Mouse (Mus musculus) heart, embryonic 12.5 days (tissue): ENCODE data around the gene Ddost. TPM values are rescaled to one million over a fixed set of nuclear protein-coding genes. Genes with fewer than 3 reads are reported as not detected.

Experiments used
- ATAC-seq: fragments of 200-750 bp; cut with Nextera tagmentation; 2 replicates; pipeline ENCODE4 v1.8.0; 2017; ENCODE audit warnings: moderate TSS enrichment, moderate library complexity; ENCODE audit not compliant: insufficient number of reproducible peaks, low FRiP score
- H3K27ac ChIP-seq: fragments of 300-500 bp; sonication (generic); 2 replicates; pipeline ENCODE4 v1.5.1; 2016; ENCODE audit warnings: mild to moderate bottlenecking, moderate library complexity; ENCODE audit not compliant: poor library complexity, severe bottlenecking
- H3K27me3 ChIP-seq: fragments of 300-500 bp; sonication (generic); replicated peaks from 2 replicates; pipeline ENCODE4 v1.6.1; 2016; ENCODE audit warnings: mild to moderate bottlenecking, moderate library complexity
- H3K36me3 ChIP-seq: fragments of 300-500 bp; sonication (generic); 2 replicates; pipeline ENCODE4 v1.6.1; 2016; ENCODE audit warnings: mild to moderate bottlenecking, moderate library complexity
- H3K4me1 ChIP-seq: fragments of 300-500 bp; sonication (generic); replicated peaks from 2 replicates; pipeline ENCODE4 v1.6.1; 2016; ENCODE audit warnings: mild to moderate bottlenecking
- H3K4me2 ChIP-seq: fragments of 300-500 bp; sonication (generic); 2 replicates; pipeline ENCODE4 v1.6.1; 2016; ENCODE audit warnings: mild to moderate bottlenecking, moderate library complexity
- H3K4me3 ChIP-seq: fragments of 300-500 bp; sonication (generic); 2 replicates; pipeline ENCODE4 v1.5.1; 2016; ENCODE audit warnings: mild to moderate bottlenecking
- H3K9ac ChIP-seq: fragments of 300-500 bp; sonication (generic); 2 replicates; pipeline ENCODE4 v1.6.1; 2016; ENCODE audit warnings: mild to moderate bottlenecking, moderate library complexity
- H3K9me3 ChIP-seq: fragments of 300-500 bp; sonication (generic); replicated peaks from 2 replicates; pipeline ENCODE4 v1.6.1; 2016; ENCODE audit warnings: mild to moderate bottlenecking, moderate library complexity
- WGBS: fragments of 180-500 bp; shearing (Covaris S2); methylation state at CpG from one replicate; pipeline ENCODE4 v1.1.7; 2016; 5-methylcytosine and 5-hydroxymethylcytosine counted together
- polyA plus RNA-seq: library from polyadenylated mRNA; unstranded; fragments of >200 nt; fragmentation: Nextera tagmentation; extraction: Ambion mirVana; gene quantifications from 2 replicates; pipeline ENCODE4 v1.2.1, GENCODE M21; 2016

Ddost gene
- polyA plus RNA-seq, result 316 and 318 TPM in 2 replicates

GRCm38 (mm10) chr4:138304340-138305104 is at the start of gene Ddost:
Ddost (plus strand) TSS chr4:138304730.
- H3K9me3 ChIP-seq, result peaks cover 4% of the 10 kb centered on the region; the same call in 1 of the 2 replicates
- H3K4me3 ChIP-seq, result peak within 1 kb of the TSS; percentile 93
- H3K4me2 ChIP-seq, result peak within 1 kb of the TSS; percentile 95
- peaks cover 31% of the 10 kb centered on the region for H3K36me3 ChIP-seq
- peaks cover 18% of the 10 kb centered on the region for H3K4me1 ChIP-seq
- ATAC-seq, result peak; percentile 97
- H3K27ac ChIP-seq, result peak within 1 kb of the TSS; percentile 69
- H3K9ac ChIP-seq, result peak within 1 kb of the TSS; percentile 94
- 0% methylated on average over 64 of the region's 64 CpGs for WGBS
- H3K27me3 ChIP-seq, result no peaks in the 10 kb centered on the region

DNA sequence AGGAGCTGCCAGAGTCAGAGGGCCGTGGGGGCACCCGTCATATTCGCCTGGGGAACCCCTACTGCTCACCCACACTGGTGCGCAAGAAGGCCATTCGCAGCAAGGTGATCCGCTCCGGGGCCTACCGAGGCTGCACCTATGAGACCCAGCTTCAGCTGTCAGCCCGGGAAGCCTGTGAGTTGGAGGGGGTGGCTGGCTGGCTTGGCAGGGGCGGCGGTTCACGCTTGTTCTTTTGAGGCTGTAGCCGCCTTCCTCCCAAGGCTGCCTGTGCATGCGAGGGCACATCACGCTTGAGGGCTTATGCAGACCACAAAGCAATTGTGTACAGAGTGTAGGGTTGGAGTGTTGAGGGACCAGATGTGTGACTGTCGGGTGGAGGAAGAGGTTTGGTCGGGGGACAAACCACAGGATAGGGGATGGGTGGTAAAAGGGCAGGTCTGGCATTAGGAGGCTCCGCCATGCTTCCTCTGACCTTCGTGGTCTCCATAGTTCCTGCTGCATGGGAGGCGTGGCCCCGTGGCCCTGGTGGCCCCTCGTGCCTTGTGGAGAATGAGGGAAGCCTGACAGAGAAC is 47.3 kb upstream of the Ddost start:
- Histone ChIP-seq H3K27ac (no peak overlapping the region), H3K27me3 (peaks cover 73% of the 10 kb centered on the region), H3K9ac (no peak overlapping the region), H3K4me2 (no peak overlapping the region), H3K36me3 (no peaks in the 10 kb centered on the region), H3K4me1 (peaks cover 5% of the 10 kb centered on the region), H3K4me3 (no peak overlapping the region), H3K9me3 (no peaks in the 10 kb centered on the region)
- 77% methylated on average over 22 of the region's 22 CpGs for WGBS
- ATAC-seq, result no peak

DNA sequence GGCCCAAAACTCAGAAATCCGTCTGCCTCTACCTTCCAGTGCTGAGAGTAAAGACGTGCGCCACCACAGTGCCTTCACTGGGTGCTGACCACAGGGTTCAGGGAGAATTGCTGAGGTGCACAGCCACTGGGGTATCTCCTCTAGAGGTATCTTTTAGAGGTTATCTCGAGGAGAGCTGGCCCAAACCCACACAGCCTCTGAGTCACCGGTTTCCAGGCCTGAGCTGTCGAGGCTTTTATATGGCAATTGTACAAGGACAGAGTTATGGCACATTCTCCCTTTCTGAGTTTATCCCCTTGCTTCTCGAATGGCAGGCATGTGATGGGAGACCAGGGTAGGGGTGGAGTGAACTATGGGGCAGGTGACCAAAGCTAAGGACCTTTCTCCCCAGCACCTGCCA is 45.9 kb upstream of the Ddost start:
- Histone ChIP-seq H3K27ac (no peak overlapping the region), H3K4me1 (0 out of 2 replicates have a peak, but pooled peaks cover 4% of the 10 kb centered on the region), H3K9ac (no peak overlapping the region), H3K4me3 (no peak overlapping the region), H3K9me3 (no peaks in the 10 kb centered on the region), H3K36me3 (no peaks in the 10 kb centered on the region), H3K4me2 (no peak overlapping the region), H3K27me3 (peaks cover 63% of the 10 kb centered on the region)
- 74% methylated on average over 7 of the region's 7 CpGs for WGBS
- ATAC-seq, result no peak

DNA sequence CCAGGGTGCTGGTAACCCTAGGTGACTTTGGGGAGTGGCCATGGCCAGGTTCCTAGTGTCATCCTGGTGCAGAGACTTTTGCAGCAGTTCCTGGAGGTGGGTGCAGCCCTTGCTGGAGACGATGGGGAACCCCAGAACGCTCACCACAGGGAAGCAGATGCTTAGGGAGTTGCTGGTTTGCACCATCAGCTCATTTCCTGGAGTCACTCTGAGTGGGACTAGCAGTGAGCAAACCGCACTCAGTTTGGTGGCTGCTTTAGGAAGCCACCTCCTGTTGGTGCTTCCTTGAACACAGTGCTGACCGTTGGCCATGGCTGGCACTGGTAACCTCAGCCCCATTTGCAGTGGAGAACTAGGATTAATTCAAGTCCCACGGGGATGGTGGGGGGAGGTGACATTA is 45.0 kb upstream of the Ddost start:
- Histone ChIP-seq H3K4me3 (no peak overlapping the region), H3K27me3 (peaks cover 62% of the 10 kb centered on the region), H3K4me2 (no peak overlapping the region), H3K9me3 (no peaks in the 10 kb centered on the region), H3K9ac (no peak overlapping the region), H3K4me1 (peaks cover 4% of the 10 kb centered on the region; the same call in 1 of the 2 replicates), H3K27ac (no peak overlapping the region), H3K36me3 (no peaks in the 10 kb centered on the region)
- ATAC-seq, result no peak
- 69% methylated on average over 5 of the region's 5 CpGs for WGBS

DNA sequence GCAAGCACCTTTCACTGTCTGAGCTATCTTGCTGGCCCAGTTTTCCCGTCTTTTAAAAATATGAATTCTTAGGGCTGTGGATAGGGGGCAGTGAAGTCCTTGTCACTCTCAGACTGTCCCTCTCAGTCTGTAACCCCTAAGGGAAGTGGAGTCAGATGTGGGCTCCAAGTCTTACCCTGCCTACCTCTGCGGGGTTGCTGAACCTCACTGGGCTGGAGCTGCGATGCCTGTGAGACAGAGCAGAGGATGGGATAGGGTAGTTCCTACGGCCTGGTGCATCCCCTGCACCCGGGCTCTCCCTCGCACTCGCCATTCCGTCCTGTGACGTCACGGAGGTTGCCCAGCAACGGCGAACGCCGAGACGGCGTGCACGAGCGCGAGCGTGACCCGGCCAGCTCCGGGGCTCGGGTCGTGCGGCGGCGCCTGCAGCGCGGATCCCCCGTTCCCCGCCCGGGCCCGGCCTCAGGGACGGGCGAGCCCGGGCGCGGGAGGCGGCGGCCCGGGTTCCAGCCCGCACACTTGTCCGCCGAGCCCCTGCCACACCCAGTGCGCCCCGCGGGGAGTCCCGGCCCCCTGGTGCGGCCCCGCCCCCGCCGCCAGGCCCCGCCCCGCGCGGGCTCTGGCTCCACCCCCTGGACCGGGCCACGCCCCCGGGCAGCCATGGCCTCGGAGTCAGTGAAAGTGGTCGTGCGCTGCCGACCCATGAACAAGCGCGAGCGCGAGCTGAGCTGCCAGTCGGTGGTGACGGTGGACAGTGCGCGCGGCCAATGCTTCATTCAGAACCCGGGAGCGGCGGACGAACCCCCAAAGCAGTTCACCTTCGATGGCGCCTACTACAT is 42.5 kb upstream of the Ddost start:
- peaks cover under 1% of the 10 kb centered on the region for H3K9me3 ChIP-seq
- peak; percentile 94 for ATAC-seq
- H3K4me1 ChIP-seq, result peaks cover 4% of the 10 kb centered on the region; the same call in 1 of the 2 replicates
- peak overlapping the region; percentile 84 for H3K4me2 ChIP-seq
- WGBS, result under 1% methylated on average over 66 of the region's 78 CpGs
- no peaks in the 10 kb centered on the region for H3K36me3 ChIP-seq
- no peak overlapping the region for H3K27ac ChIP-seq
- peak overlapping the region; percentile 72 for H3K4me3 ChIP-seq
- H3K9ac ChIP-seq, result peak overlapping the region; percentile 60
- peaks cover 47% of the 10 kb centered on the region for H3K27me3 ChIP-seq

GRCm38 (mm10) chr4:138267869-138268268 is 36.7 kb upstream of the Ddost start:
- Histone ChIP-seq H3K9ac (no peak overlapping the region), H3K4me3 (no peak overlapping the region), H3K27ac (no peak overlapping the region), H3K4me2 (no peak overlapping the region), H3K9me3 (peaks cover 6% of the 10 kb centered on the region), H3K36me3 (no peaks in the 10 kb centered on the region), H3K4me1 (peaks cover 8% of the 10 kb centered on the region), H3K27me3 (peaks cover 44% of the 10 kb centered on the region)
- ATAC-seq, result no peak
- WGBS, result 81% methylated on average over 10 of the region's 10 CpGs

GRCm38 (mm10) chr4:138272011-138272997 is 32.2 kb upstream of the Ddost start:
- 54% methylated on average over 14 of the region's 14 CpGs for WGBS
- H3K9ac ChIP-seq, result no peak overlapping the region
- peaks cover 2% of the 10 kb centered on the region for H3K9me3 ChIP-seq
- H3K27ac ChIP-seq, result no peak overlapping the region
- ATAC-seq, result no peak
- peaks cover 8% of the 10 kb centered on the region; the same call in 1 of the 2 replicates for H3K4me1 ChIP-seq
- H3K36me3 ChIP-seq, result no peaks in the 10 kb centered on the region
- no peak overlapping the region for H3K4me3 ChIP-seq
- H3K4me2 ChIP-seq, result no peak overlapping the region
- peaks cover 34% of the 10 kb centered on the region for H3K27me3 ChIP-seq

DNA sequence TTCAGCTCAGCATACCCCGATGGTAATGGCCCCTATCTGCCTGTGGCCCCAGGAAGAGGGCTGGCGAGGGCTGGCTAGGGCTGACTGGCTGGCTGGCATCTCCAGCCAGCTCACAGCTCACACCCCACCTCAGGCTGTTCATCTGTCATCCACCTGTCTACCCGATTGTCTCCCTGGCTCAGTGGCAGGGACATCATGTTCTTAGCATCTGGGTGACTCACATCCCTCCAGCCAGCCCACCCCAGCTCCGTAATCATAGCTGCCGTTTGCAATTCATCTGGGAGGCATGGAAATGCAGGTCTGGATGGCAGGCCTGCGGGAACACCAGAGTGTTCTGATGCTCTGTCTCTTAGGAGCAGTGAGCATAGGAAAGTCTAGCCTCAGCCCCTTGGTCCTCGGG is 26.2 kb upstream of the Ddost start:
- Histone ChIP-seq H3K9ac (no peak overlapping the region), H3K4me1 (no peaks in the 10 kb centered on the region), H3K4me2 (no peak overlapping the region), H3K27me3 (peaks cover 19% of the 10 kb centered on the region), H3K9me3 (no peaks in the 10 kb centered on the region), H3K36me3 (no peaks in the 10 kb centered on the region), H3K4me3 (no peak overlapping the region), H3K27ac (no peak overlapping the region)
- 63% methylated on average over 7 of the region's 7 CpGs for WGBS
- no peak for ATAC-seq

DNA sequence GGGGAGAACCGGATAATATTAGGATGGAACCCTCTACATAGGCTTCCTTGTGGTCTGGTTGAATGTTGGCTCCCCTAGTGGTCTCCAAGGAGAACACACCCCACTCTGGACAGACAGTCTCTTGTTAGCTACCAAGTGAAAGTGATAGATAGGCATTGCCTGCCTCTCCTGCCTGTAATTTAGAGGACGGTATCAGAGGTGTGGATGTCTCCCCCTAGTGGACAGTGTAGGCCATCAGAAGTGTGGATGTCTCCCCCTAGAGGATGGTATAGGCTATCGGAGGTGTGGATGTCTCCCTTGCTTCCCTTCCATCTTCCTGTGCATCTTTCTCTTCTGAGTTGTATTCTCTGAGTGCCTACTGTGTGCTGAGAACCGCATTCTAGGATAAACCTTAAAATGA is 21.7 kb upstream of the Ddost start:
- 24% methylated on average over 4 of the region's 4 CpGs for WGBS
- Histone ChIP-seq H3K4me1 (no peaks in the 10 kb centered on the region), H3K27me3 (peaks cover 11% of the 10 kb centered on the region), H3K9ac (no peak overlapping the region), H3K36me3 (no peaks in the 10 kb centered on the region), H3K4me2 (no peak overlapping the region), H3K9me3 (0 out of 2 replicates have a peak, but pooled peaks cover 6% of the 10 kb centered on the region), H3K27ac (no peak overlapping the region), H3K4me3 (no peak overlapping the region)
- 0 out of 2 replicates have a peak, but pooled peaks have one; percentile 15 for ATAC-seq

- ATAC-seq, result no peak
- Histone ChIP-seq H3K27me3 (peaks cover 14% of the 10 kb centered on the region), H3K4me3 (no peak overlapping the region), H3K9me3 (0 out of 2 replicates have a peak, but pooled peaks cover 6% of the 10 kb centered on the region), H3K4me2 (no peak overlapping the region), H3K27ac (no peak overlapping the region), H3K36me3 (no peaks in the 10 kb centered on the region), H3K4me1 (no peaks in the 10 kb centered on the region), H3K9ac (no peak overlapping the region)
- WGBS, result 80% methylated on average over 12 of the region's 12 CpGs
These were observed 18.1 kb upstream of the Ddost start for GRCm38 (mm10) chr4:138286411-138286810.
